Mouse (Mus musculus) limb, embryonic 13.5 days (tissue): Measurements from ENCODE around the gene Sord. TPM values are rescaled to one million over a fixed set of nuclear protein-coding genes. Genes with fewer than 3 reads are reported as not detected.
A peak's percentile ranks its signal among the peaks of the same experiment; 100 is the strongest.

Experiments
- ATAC-seq: fragments of 200-750 bp; cut with Nextera tagmentation; 2 replicates; pipeline ENCODE4 v1.8.0; 2017; ENCODE audit warnings: low read depth, moderate number of reproducible peaks, moderate TSS enrichment; ENCODE audit not compliant: low FRiP score
- H3K27ac ChIP-seq: fragments of 300-500 bp; sonication (generic); 2 replicates; pipeline ENCODE4 v1.5.1; 2015; ENCODE audit warnings: inconsistent platforms, mild to moderate bottlenecking, moderate library complexity
- H3K27me3 ChIP-seq: fragments of 300-500 bp; sonication (generic); 2 replicates; pipeline ENCODE4 v1.6.1; 2015; ENCODE audit warnings: mild to moderate bottlenecking, inconsistent platforms
- H3K36me3 ChIP-seq: fragments of 300-500 bp; sonication (generic); 2 replicates; pipeline ENCODE4 v1.6.1; 2015; ENCODE audit warnings: inconsistent platforms, mild to moderate bottlenecking, moderate library complexity
- H3K4me1 ChIP-seq: fragments of 300-500 bp; sonication (generic); 2 replicates; pipeline ENCODE4 v1.6.1; 2015; ENCODE audit warnings: inconsistent platforms
- H3K4me2 ChIP-seq: fragments of 300-500 bp; sonication (generic); replicated peaks from 2 replicates; pipeline ENCODE4 v1.6.1; 2015; ENCODE audit warnings: inconsistent platforms, mild to moderate bottlenecking, moderate library complexity
- H3K4me3 ChIP-seq: fragments of 300-500 bp; sonication (generic); 2 replicates; pipeline ENCODE4 v1.5.1; 2015; ENCODE audit warnings: moderate library complexity, mild to moderate bottlenecking, inconsistent platforms
- H3K9ac ChIP-seq: fragments of 300-500 bp; sonication (generic); 2 replicates; pipeline ENCODE4 v1.6.1; 2015; ENCODE audit warnings: mild to moderate bottlenecking, inconsistent platforms
- H3K9me3 ChIP-seq: fragments of 300-500 bp; sonication (generic); 2 replicates; pipeline ENCODE4 v1.6.1; 2016; ENCODE audit warnings: inconsistent platforms
- WGBS: fragments of 180-500 bp; shearing (Covaris S2); methylation state at CpG from one replicate; pipeline ENCODE4 v1.1.7; 2015; 5-methylcytosine and 5-hydroxymethylcytosine counted together
- polyA plus RNA-seq: library from polyadenylated mRNA; unstranded; fragments of >200 nt; fragmentation: Nextera tagmentation; extraction: Ambion mirVana; gene quantifications from 2 replicates; pipeline ENCODE4 v1.2.1, GENCODE M21; 2015

Gene Sord
- polyA plus RNA-seq, 1 experiment from 2014 or later = 22.9 TPM

GRCm38 (mm10) chr2:122221798-122222197, 12.8 kb upstream of the Sord start:
- H3K27me3 ChIP-seq = no peaks in the 10 kb centered on the region

GRCm38 (mm10) chr2:122222272-122222671, 12.3 kb upstream of the Sord start:
- no peak overlapping the region for H3K27ac ChIP-seq
- no peak overlapping the region for H3K4me2 ChIP-seq
- H3K9me3 ChIP-seq = no peaks in the 10 kb centered on the region
- no peak overlapping the region for H3K4me3 ChIP-seq
- H3K36me3 ChIP-seq = no peaks in the 10 kb centered on the region
- ATAC-seq = no peak
- no peaks in the 10 kb centered on the region for H3K27me3 ChIP-seq
- WGBS = 85% methylated on average over 5 of the region's 5 CpGs
- no peak overlapping the region for H3K9ac ChIP-seq
- no peaks in the 10 kb centered on the region for H3K4me1 ChIP-seq

More at GRCm38 (mm10) chr2:122221798-122222197, 12.8 kb upstream of the Sord start:
- Histone ChIP-seq H3K4me3 (no peak overlapping the region), H3K9me3 (no peaks in the 10 kb centered on the region), H3K36me3 (no peaks in the 10 kb centered on the region), H3K27ac (no peak overlapping the region), H3K4me1 (no peaks in the 10 kb centered on the region), H3K9ac (no peak overlapping the region), H3K4me2 (no peak overlapping the region)
- ATAC-seq = no peak
- WGBS = 25% methylated on average over 5 of the region's 5 CpGs

DNA sequence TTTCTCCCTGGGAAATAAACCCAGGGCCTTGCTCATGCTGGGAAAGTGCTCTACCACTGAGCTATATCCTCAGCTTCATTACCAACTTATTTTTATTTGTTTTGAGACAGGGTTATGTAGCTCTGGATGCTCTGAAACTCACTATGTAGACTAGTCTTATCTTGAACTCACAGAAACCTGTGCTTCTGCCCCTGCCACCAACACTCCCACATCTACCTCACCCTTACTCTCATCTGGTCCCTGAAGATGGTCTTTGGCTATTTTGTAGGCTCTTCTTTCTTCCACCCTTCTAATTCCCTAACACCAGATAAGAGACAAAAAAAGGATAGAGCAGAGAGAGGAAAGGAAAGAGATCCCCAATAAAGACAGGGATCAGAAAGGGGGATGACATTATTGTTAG, 10.9 kb upstream of the Sord start:
- H3K4me1 ChIP-seq = no peaks in the 10 kb centered on the region
- H3K27ac ChIP-seq = no peak overlapping the region
- ATAC-seq = no peak
- no peaks in the 10 kb centered on the region for H3K27me3 ChIP-seq
- no peak overlapping the region for H3K4me2 ChIP-seq
- H3K9me3 ChIP-seq = no peaks in the 10 kb centered on the region
- H3K4me3 ChIP-seq = no peak overlapping the region
- H3K9ac ChIP-seq = no peak overlapping the region
- H3K36me3 ChIP-seq = no peaks in the 10 kb centered on the region

- H3K27me3 ChIP-seq = no peaks in the 10 kb centered on the region
- 81% methylated on average over 6 of the region's 6 CpGs for WGBS
- peaks cover 9% of the 10 kb centered on the region for H3K4me1 ChIP-seq
- H3K4me2 ChIP-seq = no peak overlapping the region
- no peak for ATAC-seq
- H3K36me3 ChIP-seq = no peaks in the 10 kb centered on the region
- H3K9me3 ChIP-seq = no peaks in the 10 kb centered on the region
- H3K9ac ChIP-seq = no peak overlapping the region
- no peak overlapping the region for H3K4me3 ChIP-seq
- H3K27ac ChIP-seq = no peak overlapping the region
Observed at GRCm38 (mm10) chr2:122230395-122230794, 4.2 kb upstream of the Sord start.

GRCm38 (mm10) chr2:122231616-122232015, 2.9 kb upstream of the Sord start:
- WGBS = 83% methylated on average over 9 of the region's 9 CpGs
- Histone ChIP-seq H3K36me3 (no peaks in the 10 kb centered on the region), H3K9ac (no peak overlapping the region), H3K9me3 (no peaks in the 10 kb centered on the region), H3K4me2 (no peak overlapping the region), H3K27me3 (no peaks in the 10 kb centered on the region), H3K4me1 (peaks cover 10% of the 10 kb centered on the region), H3K4me3 (no peak overlapping the region), H3K27ac (no peak overlapping the region)
- no peak for ATAC-seq

- Histone ChIP-seq H3K36me3 (no peaks in the 10 kb centered on the region), H3K4me2 (peak overlapping the region; percentile 85), H3K4me1 (peaks cover 10% of the 10 kb centered on the region), H3K9ac (no peak overlapping the region), H3K27ac (no peak overlapping the region), H3K9me3 (no peaks in the 10 kb centered on the region), H3K27me3 (no peaks in the 10 kb centered on the region), H3K4me3 (peak overlapping the region; percentile 61; the same call in 1 of the 2 replicates)
- no peak for ATAC-seq
- 54% methylated on average over 5 of the region's 5 CpGs for WGBS
Observed at GRCm38 (mm10) chr2:122233341-122233740, 1.2 kb upstream of the Sord start.

DNA sequence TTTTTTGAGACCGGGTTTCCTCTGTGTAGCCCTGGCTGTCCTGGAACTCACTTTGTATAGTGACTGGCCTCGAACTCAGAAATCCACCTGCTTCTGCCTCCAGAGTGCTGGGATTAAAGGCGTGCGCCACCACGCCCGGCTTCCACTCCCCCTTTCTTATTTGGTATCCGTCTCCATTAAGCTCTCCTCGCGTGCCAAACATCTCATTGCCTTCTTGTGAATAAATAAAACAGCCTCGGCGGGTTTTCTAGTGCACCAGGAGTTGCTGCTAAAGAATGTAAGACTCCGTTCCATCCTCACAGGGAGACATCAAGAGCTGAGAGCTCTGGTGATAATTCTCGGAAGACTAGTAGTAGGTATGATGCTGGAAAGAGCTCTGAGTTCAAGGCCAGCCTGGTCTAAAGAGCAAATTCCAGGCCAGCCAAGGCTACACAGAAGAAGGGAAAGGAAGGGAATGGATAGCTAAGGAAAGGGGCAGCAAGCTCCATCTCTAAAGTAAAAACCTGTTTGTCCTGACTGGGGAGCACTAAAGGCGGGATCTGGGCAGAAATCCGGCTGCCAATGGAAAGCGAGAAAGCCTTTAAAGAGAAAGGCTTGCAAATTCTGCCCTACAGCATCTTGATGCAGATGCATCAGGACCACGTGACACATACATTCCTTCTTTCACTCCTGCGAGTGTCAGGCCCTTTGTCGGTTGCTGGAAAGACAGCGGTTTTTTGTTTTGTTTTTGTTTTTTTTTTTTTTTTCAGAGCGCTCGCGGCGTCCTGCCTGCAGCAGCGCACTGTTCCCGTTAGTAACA, 591 bp upstream of the Sord start:
- peak overlapping the region; percentile 61 for H3K4me3 ChIP-seq
- H3K27ac ChIP-seq = peak overlapping the region; percentile 58; the same call in 1 of the 2 replicates
- no peaks in the 10 kb centered on the region for H3K27me3 ChIP-seq
- H3K4me1 ChIP-seq = peaks cover 10% of the 10 kb centered on the region
- H3K36me3 ChIP-seq = no peaks in the 10 kb centered on the region
- 8% methylated on average over 26 of the region's 26 CpGs for WGBS
- H3K4me2 ChIP-seq = peak overlapping the region; percentile 85
- H3K9me3 ChIP-seq = no peaks in the 10 kb centered on the region
- H3K9ac ChIP-seq = peak overlapping the region; percentile 72
- ATAC-seq = peak; percentile 38

GRCm38 (mm10) chr2:122235425-122235824, 876 bp downstream of the Sord start:
- Histone ChIP-seq H3K36me3 (no peaks in the 10 kb centered on the region), H3K27me3 (no peaks in the 10 kb centered on the region), H3K27ac (no peak overlapping the region), H3K4me1 (peaks cover 10% of the 10 kb centered on the region), H3K9me3 (no peaks in the 10 kb centered on the region), H3K9ac (no peak overlapping the region), H3K4me3 (peak overlapping the region; percentile 61), H3K4me2 (peak overlapping the region; percentile 85)
- ATAC-seq = no peak
- WGBS = 91% methylated on average over 2 of the region's 2 CpGs

DNA sequence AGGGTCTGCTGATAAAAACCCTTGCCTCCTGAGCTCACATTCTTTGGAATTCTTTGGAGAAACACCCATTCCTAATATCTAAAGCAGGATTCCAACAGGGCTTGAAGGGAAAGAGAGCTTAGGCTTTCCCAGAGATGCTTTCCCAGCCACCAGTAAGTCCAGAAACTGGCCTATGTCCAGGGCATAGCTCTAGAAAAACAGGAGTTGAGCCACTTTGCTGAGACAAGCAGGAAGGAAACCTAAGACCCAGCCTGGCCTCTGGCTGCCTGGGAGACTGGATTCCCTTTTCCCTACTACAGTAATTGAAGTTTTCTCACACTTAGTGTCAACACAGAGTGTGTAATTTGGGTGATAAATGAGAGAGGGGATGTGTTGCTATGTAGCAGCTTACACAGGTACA, 1.8 kb downstream of the Sord start:
- peaks cover 10% of the 10 kb centered on the region for H3K4me1 ChIP-seq
- H3K9ac ChIP-seq = no peak overlapping the region
- H3K36me3 ChIP-seq = no peaks in the 10 kb centered on the region
- no peak overlapping the region for H3K4me2 ChIP-seq
- no peak for ATAC-seq
- no peaks in the 10 kb centered on the region for H3K27me3 ChIP-seq
- no peak overlapping the region for H3K4me3 ChIP-seq
- H3K27ac ChIP-seq = no peak overlapping the region
- H3K9me3 ChIP-seq = no peaks in the 10 kb centered on the region

GRCm38 (mm10) chr2:122237891-122238470, 3.4 kb downstream of the Sord start:
- Histone ChIP-seq H3K4me2 (no peak overlapping the region), H3K9me3 (no peaks in the 10 kb centered on the region), H3K4me3 (no peak overlapping the region), H3K36me3 (no peaks in the 10 kb centered on the region), H3K4me1 (peaks cover 10% of the 10 kb centered on the region), H3K27me3 (no peaks in the 10 kb centered on the region), H3K27ac (no peak overlapping the region), H3K9ac (no peak overlapping the region)
- ATAC-seq = no peak
- WGBS = 94% methylated on average over 2 of the region's 2 CpGs

GRCm38 (mm10) chr2:122240735-122241134, 6.2 kb downstream of the Sord start:
- Histone ChIP-seq H3K4me2 (no peak overlapping the region), H3K9ac (no peak overlapping the region), H3K27ac (no peak overlapping the region), H3K27me3 (no peaks in the 10 kb centered on the region), H3K36me3 (no peaks in the 10 kb centered on the region), H3K4me1 (no peaks in the 10 kb centered on the region), H3K9me3 (no peaks in the 10 kb centered on the region), H3K4me3 (no peak overlapping the region)
- ATAC-seq = no peak

DNA sequence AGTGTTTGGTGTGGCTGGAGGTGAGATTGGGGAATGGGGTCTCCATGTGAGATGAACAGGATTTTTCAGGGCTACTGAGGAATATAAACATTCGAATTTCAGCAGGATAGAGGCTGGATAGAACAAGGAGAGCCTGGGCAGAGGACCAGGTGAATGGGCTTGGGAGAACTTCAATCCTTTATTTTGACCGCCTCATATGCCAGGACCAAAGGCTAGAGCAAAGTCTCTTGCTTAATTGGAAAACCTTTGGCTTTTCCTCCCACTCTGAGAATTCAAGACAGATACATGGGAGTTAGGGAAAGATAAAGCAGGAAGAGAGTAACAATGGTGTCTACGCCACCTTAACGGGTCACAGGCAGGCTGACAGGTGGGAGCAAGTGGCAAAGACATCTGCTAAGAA, 6.7 kb downstream of the Sord start:
- Histone ChIP-seq H3K4me2 (no peak overlapping the region), H3K9ac (no peak overlapping the region), H3K27me3 (no peaks in the 10 kb centered on the region), H3K36me3 (no peaks in the 10 kb centered on the region), H3K4me1 (no peaks in the 10 kb centered on the region), H3K9me3 (no peaks in the 10 kb centered on the region), H3K27ac (no peak overlapping the region), H3K4me3 (no peak overlapping the region)
- no peak for ATAC-seq
- 86% methylated on average over 4 of the region's 4 CpGs for WGBS

- Histone ChIP-seq H3K4me2 (no peak overlapping the region), H3K36me3 (no peaks in the 10 kb centered on the region), H3K9ac (no peak overlapping the region), H3K4me1 (no peaks in the 10 kb centered on the region), H3K4me3 (no peak overlapping the region), H3K27me3 (no peaks in the 10 kb centered on the region), H3K9me3 (no peaks in the 10 kb centered on the region), H3K27ac (no peak overlapping the region)
- ATAC-seq = no peak
- 70% methylated on average over 6 of the region's 6 CpGs for WGBS
Observed at GRCm38 (mm10) chr2:122241935-122242334, 7.4 kb downstream of the Sord start.
